Mouse (Mus musculus) stomach, postnatal 0 days (tissue): ENCODE measurements around the gene Sgms1.

Experiments used
- CTCF ChIP-seq: IDR thresholded peaks from 2 replicates; pipeline ENCODE4 v1.5.1; 2016; ENCODE audit warnings: antibody characterized with exemption, low read depth, mild to moderate bottlenecking, moderate library complexity
- EP300 ChIP-seq: optimal IDR thresholded peaks from 2 replicates; pipeline ENCODE3; 2016; ENCODE audit warnings: antibody characterized with exemption

GRCm38 (mm10) chr19:32311063-32311462, 78.5 kb downstream of the Sgms1 start:
- TF ChIP-seq CTCF (no peak), EP300 (no peak)
